Mouse (Mus musculus) neural tube, embryonic 10.5 days (tissue): ENCODE results near the gene Sugct.
"Not testable (repeated sequence)": the region's sequence is repeated elsewhere in the genome, so short reads cannot be mapped to it uniquely, and the experiment has no call there.

Source experiments
- DNase-seq: peaks from one replicate; pipeline ENCODE4 v3.0.0-alpha.2; 2017; ENCODE audit warnings: low spot score; ENCODE audit errors: extremely low spot score

Gene Sugct

GRCm38 (mm10) chr13:17604670-17605069 lies 90.7 kb downstream of the Sugct start:
- DNase-seq = no peak

GRCm38 (mm10) chr13:17603756-17604155 lies 91.6 kb downstream of the Sugct start:
- no peak for DNase-seq

GRCm38 (mm10) chr13:17585267-17585913 lies 110.0 kb downstream of the Sugct start:
- no peak for DNase-seq

- no peak for DNase-seq
Observed at GRCm38 (mm10) chr13:17584804-17585203, 110.5 kb downstream of the Sugct start.

- no peak for DNase-seq
Observed at GRCm38 (mm10) chr13:17581684-17582083, 113.7 kb downstream of the Sugct start.

GRCm38 (mm10) chr13:17559357-17559756 lies 136.0 kb downstream of the Sugct start:
- DNase-seq = no peak

- DNase-seq = no peak
Observed at GRCm38 (mm10) chr13:17536341-17536740, 159.0 kb downstream of the Sugct start.

- DNase-seq = no peak
Observed at GRCm38 (mm10) chr13:17534871-17535270, 160.5 kb downstream of the Sugct start.

GRCm38 (mm10) chr13:17534469-17534868 lies 160.9 kb downstream of the Sugct start:
- no peak for DNase-seq

- no peak for DNase-seq
Observed at GRCm38 (mm10) chr13:17511184-17511778, 184.1 kb downstream of the Sugct start.

- no peak for DNase-seq
Observed at GRCm38 (mm10) chr13:17494936-17495335, 200.4 kb downstream of the Sugct start.

- no peak for DNase-seq
Observed at GRCm38 (mm10) chr13:17494056-17494574, 201.2 kb downstream of the Sugct start.

- not testable (repeated sequence) for DNase-seq
Observed at GRCm38 (mm10) chr13:17457981-17458380, 237.4 kb downstream of the Sugct start.

- no peak for DNase-seq
Observed at GRCm38 (mm10) chr13:17432139-17432916, 263.0 kb downstream of the Sugct start.

- DNase-seq = no peak
Observed at GRCm38 (mm10) chr13:17421875-17422274, 273.5 kb downstream of the Sugct start.

GRCm38 (mm10) chr13:17420557-17420956 lies 274.8 kb downstream of the Sugct start:
- DNase-seq = no peak

- no peak for DNase-seq
Observed at GRCm38 (mm10) chr13:17342836-17343235, 352.5 kb downstream of the Sugct start.

- DNase-seq = no peak
Observed at GRCm38 (mm10) chr13:17335885-17336540, 359.3 kb downstream of the Sugct start.

GRCm38 (mm10) chr13:17326863-17327262 lies 368.5 kb downstream of the Sugct start:
- DNase-seq = no peak

- no peak for DNase-seq
Observed at GRCm38 (mm10) chr13:17301590-17301989, 393.8 kb downstream of the Sugct start.

GRCm38 (mm10) chr13:17297462-17298005 lies 397.8 kb downstream of the Sugct start:
- no peak for DNase-seq
